8 mouse cellular contexts compared by ENCODE assay signal in genomic region chr4:88032151-88033098, GRCm38 (mm10). TPM values are rescaled to one million over a fixed set of nuclear protein-coding genes. Genes with fewer than 3 reads are reported as not detected.
A peak's percentile ranks its signal among the peaks of the same experiment; 100 is the strongest.
DNase-seq lines count a peak whose midpoint lies in the region; ATAC-seq lines count a peak whose summit lies in the region.

No protein-coding gene starts in this region.

- peak; percentile 45 to 57 for DNase-seq in B cell, adult 2 months
- DNase-seq in adrenal gland, postnatal 14 days, result peak; percentile 70
- DNase-seq in liver, embryonic 11.5 days (ENCODE audit: low spot score), result peak; percentile 57
- DNase-seq in natural killer cell, adult 2 months (ENCODE audit: low spot score in 2 of 2), result peak; percentile 9 to 13
- DNase-seq in telencephalon, adult 2 months (ENCODE audit: low read depth, low spot score), result peak; percentile 34

- H3K27ac ChIP-seq in embryonic facial prominence, embryonic 13.5 days, result peak overlapping the region; percentile 98
- H3K27ac ChIP-seq in heart, embryonic 11.5 days (ENCODE audit: low read depth, low read length), result peak overlapping the region; percentile 96
- peak overlapping the region; percentile 93 for H3K27ac ChIP-seq in kidney, embryonic 16.5 days (ENCODE audit: low read length)
- peak overlapping the region; percentile 93 for H3K27ac ChIP-seq in liver, embryonic 11.5 days (ENCODE audit: low read depth, low read length)

- H3K4me3 ChIP-seq in embryonic facial prominence, embryonic 13.5 days, result peak overlapping the region; percentile 81
- H3K4me3 ChIP-seq in heart, embryonic 11.5 days (ENCODE audit: low read depth, low read length), result peak overlapping the region; percentile 90
- peak overlapping the region; percentile 73 for H3K4me3 ChIP-seq in kidney, embryonic 16.5 days (ENCODE audit: low read length)
- peak overlapping the region; percentile 88 for H3K4me3 ChIP-seq in liver, embryonic 11.5 days (ENCODE audit: low read depth, low read length)

- peaks cover 30% of the 10 kb centered on the region for H3K4me1 ChIP-seq in embryonic facial prominence, embryonic 13.5 days
- peaks cover 9% of the 10 kb centered on the region for H3K4me1 ChIP-seq in heart, embryonic 11.5 days (ENCODE audit: control insufficient read depth, insufficient read depth, low read length)
- peaks cover 23% of the 10 kb centered on the region for H3K4me1 ChIP-seq in kidney, embryonic 16.5 days (ENCODE audit: insufficient read depth, low read length)
- H3K4me1 ChIP-seq in liver, embryonic 11.5 days (replicated peaks; ENCODE audit: control insufficient read depth, insufficient read depth, low read length), result peaks cover 7% of the 10 kb centered on the region

- peak overlapping the region; percentile 90 for H3K4me2 ChIP-seq in embryonic facial prominence, embryonic 13.5 days
- H3K4me2 ChIP-seq in heart, embryonic 11.5 days, result peak overlapping the region; percentile 95
- H3K4me2 ChIP-seq in kidney, embryonic 16.5 days (replicated peaks; ENCODE audit: low read depth, low read length), result peak overlapping the region; percentile 97
- H3K4me2 ChIP-seq in liver, embryonic 11.5 days, result peak overlapping the region; percentile 99

- H3K9me3 ChIP-seq in embryonic facial prominence, embryonic 13.5 days, result no peaks in the 10 kb centered on the region
- H3K9me3 ChIP-seq in heart, embryonic 11.5 days (replicated peaks; ENCODE audit: control insufficient read depth, low read length), result no peaks in the 10 kb centered on the region
- no peaks in the 10 kb centered on the region for H3K9me3 ChIP-seq in kidney, embryonic 16.5 days (ENCODE audit: low read length)
- H3K9me3 ChIP-seq in liver, embryonic 11.5 days (ENCODE audit: control insufficient read depth, low read length), result no peaks in the 10 kb centered on the region

- ATAC-seq in embryonic facial prominence, embryonic 13.5 days (ENCODE audit: insufficient number of reproducible peaks, insufficient read depth, low FRiP score, low TSS enrichment, low read depth), result peak; percentile 78
- peak; percentile 71 for ATAC-seq in heart, embryonic 11.5 days (replicated peaks; ENCODE audit: insufficient number of reproducible peaks, low FRiP score, low TSS enrichment)
- peak; percentile 70 for ATAC-seq in kidney, embryonic 16.5 days (ENCODE audit: low FRiP score, low TSS enrichment)
- peak; percentile 58 for ATAC-seq in liver, embryonic 11.5 days (replicated peaks; ENCODE audit: low FRiP score)

- WGBS in embryonic facial prominence, embryonic 13.5 days, result under 1% methylated on average over 85 of the region's 100 CpGs
- under 1% methylated on average over 68 of the region's 100 CpGs for WGBS in heart, embryonic 11.5 days (ENCODE audit: insufficient replicate concordance)
- WGBS in kidney, embryonic 16.5 days, result under 1% methylated on average over 72 of the region's 100 CpGs
- WGBS in liver, embryonic 11.5 days, result under 1% methylated on average over 68 of the region's 100 CpGs

- peak overlapping the region; percentile 91 for H3K9ac ChIP-seq in embryonic facial prominence, embryonic 13.5 days
- H3K9ac ChIP-seq in heart, embryonic 11.5 days (ENCODE audit: low read depth, low read length), result peak overlapping the region; percentile 88
- peak overlapping the region; percentile 87 for H3K9ac ChIP-seq in kidney, embryonic 16.5 days (replicated peaks; ENCODE audit: low read length)
- peak overlapping the region; percentile 80 for H3K9ac ChIP-seq in liver, embryonic 11.5 days (ENCODE audit: low read depth, low read length)

- H3K36me3 ChIP-seq in embryonic facial prominence, embryonic 13.5 days, result peaks cover 5% of the 10 kb centered on the region; the same call in 1 of the 2 replicates
- peaks cover 2% of the 10 kb centered on the region; the same call in 1 of the 2 replicates for H3K36me3 ChIP-seq in heart, embryonic 11.5 days (ENCODE audit: control insufficient read depth, insufficient read depth, low read length)
- H3K36me3 ChIP-seq in kidney, embryonic 16.5 days (ENCODE audit: insufficient read depth, low read length), result 0 out of 2 replicates have a peak, but pooled peaks cover 7% of the 10 kb centered on the region
- no peaks in the 10 kb centered on the region for H3K36me3 ChIP-seq in liver, embryonic 11.5 days (ENCODE audit: control insufficient read depth, insufficient read depth, low read length)

- no peaks in the 10 kb centered on the region for H3K27me3 ChIP-seq in embryonic facial prominence, embryonic 13.5 days
- H3K27me3 ChIP-seq in heart, embryonic 11.5 days (ENCODE audit: control insufficient read depth, insufficient read depth, low read length), result no peaks in the 10 kb centered on the region
- H3K27me3 ChIP-seq in kidney, embryonic 16.5 days (ENCODE audit: insufficient read depth, low read length), result peaks cover 6% of the 10 kb centered on the region
- peaks cover 3% of the 10 kb centered on the region; the same call in 1 of the 2 replicates for H3K27me3 ChIP-seq in liver, embryonic 11.5 days (replicated peaks; ENCODE audit: control insufficient read depth, insufficient read depth, low read length)

RNA-seq across cellular contexts. Expression of gene Mllt3, which starts 0.7 kb away (rescaled TPM):
- total RNA-seq in adrenal gland, postnatal 14 days (2021), result 23.5 and 24.5 TPM in 2 replicates
- polyA plus RNA-seq in embryonic facial prominence, embryonic 13.5 days (2015; fragmentation: Nextera tagmentation; extraction: Ambion mirVana), result 85.5 and 89.3 TPM in 2 replicates
- polyA plus RNA-seq in heart, embryonic 11.5 days (2014; fragmentation: Nextera tagmentation; extraction: Ambion mirVana), result 62.5 and 67.6 TPM in 2 replicates
- 27.5 and 34.8 TPM in 2 replicates for polyA plus RNA-seq in kidney, embryonic 16.5 days (2015; fragmentation: Nextera tagmentation; extraction: Ambion mirVana)
- 77.1 and 77.5 TPM in 2 replicates for polyA plus RNA-seq in liver, embryonic 11.5 days (2014; fragmentation: Nextera tagmentation; extraction: Ambion mirVana)

Comparison
In these comparisons a context has a peak if more than half of its experiments do, and no peak if none do; other contexts are left out.
1. Peak in every context shown above with its lines: DNase-seq, ATAC-seq, H3K4me3 ChIP-seq and H3K27ac ChIP-seq.
2. DNase-seq: peak in every context shown above with its lines; median percentile 70 in adrenal gland, postnatal 14 days; 57 in liver, embryonic 11.5 days; 51 in B cell, adult 2 months; 34 in telencephalon, adult 2 months; 11 in natural killer cell, adult 2 months.